Mouse (Mus musculus) layer of hippocampus, postnatal 25 days (tissue): ENCODE results near the gene Larp6. TPM values are rescaled to one million over a fixed set of nuclear protein-coding genes. Genes with fewer than 3 reads are reported as not detected.

Experiments used
- DNase-seq, 2 experiments: peaks; one replicate each; pipeline ENCODE4 v3.0.0; 2022; ENCODE audit warnings: mixed read lengths in 2 of 2, low spot score in 1 of 2; ENCODE audit errors: extremely low spot score in 1 of 2
- total RNA-seq, 2 experiments: library from RNA; stranded (reverse); gene quantifications; 2 replicates each; pipeline ENCODE4 v1.2.3; 2021

The Larp6 gene
- total RNA-seq, 2 experiments from 2014 or later, result 36.2 to 38.6 TPM

GRCm38 (mm10) chr9:60713616-60714015 is 827 bp downstream of the Larp6 start:
- peak in 1 of 2 experiments; percentile 22 for DNase-seq

GRCm38 (mm10) chr9:60714191-60714590 is 1.4 kb downstream of the Larp6 start:
- DNase-seq, result no peak

- DNase-seq, result no peak
Measured at GRCm38 (mm10) chr9:60715271-60715670, 2.5 kb downstream of the Larp6 start.

GRCm38 (mm10) chr9:60715828-60716227 is 3.0 kb downstream of the Larp6 start:
- DNase-seq, result no peak

GRCm38 (mm10) chr9:60718284-60718683 is 5.5 kb downstream of the Larp6 start:
- DNase-seq, result peak in 1 of 2 experiments; percentile 53

- no peak for DNase-seq
Measured at GRCm38 (mm10) chr9:60719687-60720086, 6.9 kb downstream of the Larp6 start.

GRCm38 (mm10) chr9:60724968-60725367 is 12.2 kb downstream of the Larp6 start:
- no peak for DNase-seq

GRCm38 (mm10) chr9:60734321-60734720 is 21.5 kb downstream of the Larp6 start:
- no peak for DNase-seq

- DNase-seq, result no peak
Measured at GRCm38 (mm10) chr9:60739126-60739525, 26.3 kb downstream of the Larp6 start.

- no peak for DNase-seq
Measured at GRCm38 (mm10) chr9:60741436-60741835, 28.6 kb downstream of the Larp6 start.

- DNase-seq, result no peak
Measured at GRCm38 (mm10) chr9:60742516-60742915, 29.7 kb downstream of the Larp6 start.

GRCm38 (mm10) chr9:60743180-60743900 is 30.6 kb downstream of the Larp6 start:
- no peak for DNase-seq

- peak; percentile 34 to 68 for DNase-seq
Measured at GRCm38 (mm10) chr9:60744171-60744969, 31.6 kb downstream of the Larp6 start.

GRCm38 (mm10) chr9:60744971-60745370 is 32.2 kb downstream of the Larp6 start:
- no peak for DNase-seq

GRCm38 (mm10) chr9:60746561-60746960 is 33.8 kb downstream of the Larp6 start:
- DNase-seq, result no peak

GRCm38 (mm10) chr9:60747672-60748071 is 34.9 kb downstream of the Larp6 start:
- DNase-seq, result no peak

GRCm38 (mm10) chr9:60748191-60748590 is 35.4 kb downstream of the Larp6 start:
- no peak for DNase-seq

- no peak for DNase-seq
Measured at GRCm38 (mm10) chr9:60749105-60749504, 36.3 kb downstream of the Larp6 start.

- DNase-seq, result no peak
Measured at GRCm38 (mm10) chr9:60751098-60751497, 38.3 kb downstream of the Larp6 start.

- DNase-seq, result no peak
Measured at GRCm38 (mm10) chr9:60751971-60752370, 39.2 kb downstream of the Larp6 start.

GRCm38 (mm10) chr9:60752636-60753035 is 39.8 kb downstream of the Larp6 start:
- DNase-seq, result no peak

- peak; percentile 29 to 76 for DNase-seq
Measured at GRCm38 (mm10) chr9:60756258-60756657, 43.5 kb downstream of the Larp6 start.
